Mouse (Mus musculus) neural tube, embryonic 11.5 days (tissue): ENCODE data around the gene Rftn1. TPM values are rescaled to one million over a fixed set of nuclear protein-coding genes. Genes with fewer than 3 reads are reported as not detected.

Source experiments
- ATAC-seq: fragments of 200-750 bp; cut with Nextera tagmentation; 2 replicates; pipeline ENCODE4 v1.8.0; 2017; ENCODE audit warnings: moderate number of reproducible peaks, mild to moderate bottlenecking, moderate TSS enrichment, moderate library complexity; ENCODE audit not compliant: insufficient read depth, low FRiP score, low TSS enrichment
- DNase-seq: peaks from one replicate; pipeline ENCODE4 v3.0.0-alpha.2; 2015; ENCODE audit warnings: low spot score
- H3K27ac ChIP-seq: fragments of 300-500 bp; sonication (generic); 2 replicates; pipeline ENCODE4 v1.5.1; 2014; ENCODE audit warnings: low read depth, mild to moderate bottlenecking, low read length
- H3K27me3 ChIP-seq: fragments of 300-500 bp; sonication (generic); 2 replicates; pipeline ENCODE4 v1.6.1; 2014; ENCODE audit warnings: mild to moderate bottlenecking, low read length, mixed read lengths; ENCODE audit not compliant: control insufficient read depth, insufficient read depth
- H3K36me3 ChIP-seq: fragments of 300-500 bp; sonication (generic); 2 replicates; pipeline ENCODE4 v1.6.1; 2014; ENCODE audit warnings: mild to moderate bottlenecking, low read length, moderate library complexity, mixed read lengths; ENCODE audit not compliant: control insufficient read depth, insufficient read depth
- H3K4me1 ChIP-seq: fragments of 300-500 bp; sonication (generic); 2 replicates; pipeline ENCODE4 v1.6.1; 2014; ENCODE audit warnings: low read length, mixed read lengths; ENCODE audit not compliant: control insufficient read depth, insufficient read depth
- H3K4me2 ChIP-seq: fragments of 300-500 bp; sonication (generic); 2 replicates; pipeline ENCODE4 v1.6.1; 2014; ENCODE audit warnings: low read depth, mild to moderate bottlenecking, moderate library complexity
- H3K4me3 ChIP-seq: fragments of 300-500 bp; sonication (generic); 2 replicates; pipeline ENCODE4 v1.5.1; 2014; ENCODE audit warnings: low read depth, low read length
- H3K9ac ChIP-seq: fragments of 300-500 bp; sonication (generic); 2 replicates; pipeline ENCODE4 v1.6.1; 2014; ENCODE audit warnings: mild to moderate bottlenecking, low read length
- H3K9me3 ChIP-seq: fragments of 300-500 bp; sonication (generic); 2 replicates; pipeline ENCODE4 v1.6.1; 2016; ENCODE audit warnings: low read length; ENCODE audit not compliant: control insufficient read depth
- whole genome bisulfite sequencing: fragments of 180-500 bp; shearing (Covaris S2); extraction: QIAGEN DNeasy Blood & Tissue Kit; methylation state at CpG from one replicate; pipeline ENCODE4 v1.1.7; 2014; 5-methylcytosine and 5-hydroxymethylcytosine counted together
- polyA plus RNA-seq: library from polyadenylated mRNA; unstranded; fragments of >200 nt; fragmentation: Nextera tagmentation; extraction: Ambion mirVana; gene quantifications from 2 replicates; pipeline ENCODE4 v1.2.1, GENCODE M21; 2014

Gene Rftn1
- polyA plus RNA-seq, 1 experiment from 2014 or later: 6.9 TPM

- H3K27me3 ChIP-seq: no peaks in the 10 kb centered on the region
- no peaks in the 10 kb centered on the region for H3K4me1 ChIP-seq
- H3K36me3 ChIP-seq: no peaks in the 10 kb centered on the region
- ATAC-seq (no peak), DNase-seq (no peak)
- H3K4me2 ChIP-seq: no peak overlapping the region
- no peak overlapping the region for H3K9ac ChIP-seq
- 73% methylated on average over 16 of the region's 16 CpGs for WGBS
- H3K9me3 ChIP-seq: no peaks in the 10 kb centered on the region
- H3K27ac ChIP-seq: no peak overlapping the region
- H3K4me3 ChIP-seq: no peak overlapping the region
These were observed 39.9 kb downstream of the Rftn1 start for GRCm38 (mm10) chr17:50150416-50151207.

GRCm38 (mm10) chr17:50149690-50150210 lies 40.7 kb downstream of the Rftn1 start:
- DNase-seq: no peak
- ATAC-seq: no peak
- Histone ChIP-seq H3K4me2 (no peak overlapping the region), H3K27me3 (no peaks in the 10 kb centered on the region), H3K27ac (no peak overlapping the region), H3K4me3 (no peak overlapping the region), H3K9me3 (no peaks in the 10 kb centered on the region), H3K36me3 (no peaks in the 10 kb centered on the region), H3K4me1 (no peaks in the 10 kb centered on the region), H3K9ac (no peak overlapping the region)
- WGBS: 76% methylated on average over 14 of the region's 14 CpGs

- Histone ChIP-seq H3K27ac (no peak overlapping the region), H3K4me2 (no peak overlapping the region), H3K4me1 (no peaks in the 10 kb centered on the region), H3K4me3 (no peak overlapping the region), H3K36me3 (no peaks in the 10 kb centered on the region), H3K9me3 (no peaks in the 10 kb centered on the region), H3K27me3 (no peaks in the 10 kb centered on the region), H3K9ac (no peak overlapping the region)
- DNase-seq (no peak), ATAC-seq (no peak)
- 91% methylated on average over 12 of the region's 12 CpGs for WGBS
These were observed 42.5 kb downstream of the Rftn1 start for GRCm38 (mm10) chr17:50147831-50148587.

- H3K4me3 ChIP-seq: no peak overlapping the region
- no peak overlapping the region for H3K4me2 ChIP-seq
- no peaks in the 10 kb centered on the region for H3K36me3 ChIP-seq
- H3K9me3 ChIP-seq: no peaks in the 10 kb centered on the region
- 92% methylated on average over 10 of the region's 10 CpGs for WGBS
- H3K4me1 ChIP-seq: no peaks in the 10 kb centered on the region
- no peak overlapping the region for H3K9ac ChIP-seq
- ATAC-seq (no peak), DNase-seq (no peak)
- no peaks in the 10 kb centered on the region for H3K27me3 ChIP-seq
- H3K27ac ChIP-seq: no peak overlapping the region
These were observed 47.1 kb downstream of the Rftn1 start for GRCm38 (mm10) chr17:50143354-50143753.

GRCm38 (mm10) chr17:50142553-50142952 lies 47.9 kb downstream of the Rftn1 start:
- Histone ChIP-seq H3K27ac (no peak overlapping the region), H3K4me1 (no peaks in the 10 kb centered on the region), H3K36me3 (no peaks in the 10 kb centered on the region), H3K9me3 (no peaks in the 10 kb centered on the region), H3K27me3 (no peaks in the 10 kb centered on the region), H3K9ac (no peak overlapping the region), H3K4me3 (no peak overlapping the region), H3K4me2 (no peak overlapping the region)
- no peak for DNase-seq
- ATAC-seq: no peak
- 73% methylated on average over 8 of the region's 8 CpGs for whole genome bisulfite sequencing

GRCm38 (mm10) chr17:50142151-50142550 lies 48.3 kb downstream of the Rftn1 start:
- Histone ChIP-seq H3K27me3 (no peaks in the 10 kb centered on the region), H3K4me2 (no peak overlapping the region), H3K9me3 (no peaks in the 10 kb centered on the region), H3K27ac (no peak overlapping the region), H3K9ac (no peak overlapping the region), H3K4me3 (no peak overlapping the region), H3K36me3 (no peaks in the 10 kb centered on the region), H3K4me1 (no peaks in the 10 kb centered on the region)
- DNase-seq (no peak), ATAC-seq (no peak)
- WGBS: 89% methylated on average over 7 of the region's 7 CpGs

GRCm38 (mm10) chr17:50136060-50136459 lies 54.4 kb downstream of the Rftn1 start:
- WGBS: 84% methylated on average over 9 of the region's 9 CpGs
- no peak for DNase-seq

GRCm38 (mm10) chr17:50135466-50135865 lies 55.0 kb downstream of the Rftn1 start:
- ATAC-seq (no peak), DNase-seq (no peak)
- Histone ChIP-seq H3K27me3 (no peaks in the 10 kb centered on the region), H3K27ac (no peak overlapping the region), H3K9ac (no peak overlapping the region), H3K4me1 (no peaks in the 10 kb centered on the region), H3K4me2 (no peak overlapping the region), H3K4me3 (no peak overlapping the region), H3K36me3 (no peaks in the 10 kb centered on the region), H3K9me3 (no peaks in the 10 kb centered on the region)
- WGBS: 87% methylated on average over 10 of the region's 10 CpGs

More at GRCm38 (mm10) chr17:50136060-50136459, 54.4 kb downstream of the Rftn1 start:
- Histone ChIP-seq H3K27me3 (no peaks in the 10 kb centered on the region), H3K9ac (no peak overlapping the region), H3K36me3 (no peaks in the 10 kb centered on the region), H3K4me2 (no peak overlapping the region), H3K9me3 (no peaks in the 10 kb centered on the region), H3K27ac (no peak overlapping the region), H3K4me1 (no peaks in the 10 kb centered on the region), H3K4me3 (no peak overlapping the region)
- no peak for ATAC-seq
